Mouse (Mus musculus): ENCODE measurements around the gene Lhfp.
A peak's percentile ranks its signal among the peaks of the same experiment; 100 is the strongest.

Gene Lhfp

GRCm38 (mm10) chr3:53042240-53042567 lies 876 bp downstream of the Lhfp start:
- peak in 1 of 2 experiments; percentile 44 for DNase-seq

- peak in 1 of 2 experiments; percentile 15 for DNase-seq
These were observed 2.0 kb downstream of the Lhfp start for GRCm38 (mm10) chr3:53043206-53043780.

GRCm38 (mm10) chr3:53044238-53044637 lies 2.9 kb downstream of the Lhfp start:
- peak; percentile 59 to 66 for DNase-seq

GRCm38 (mm10) chr3:53044682-53045299 lies 3.5 kb downstream of the Lhfp start:
- DNase-seq: peak in 1 of 2 experiments; percentile 19

- no peak for DNase-seq
These were observed 4.4 kb downstream of the Lhfp start for GRCm38 (mm10) chr3:53045697-53046096.

- DNase-seq: no peak
These were observed 5.0 kb downstream of the Lhfp start for GRCm38 (mm10) chr3:53046371-53046770.

GRCm38 (mm10) chr3:53052385-53052784 lies 11.1 kb downstream of the Lhfp start:
- no peak for DNase-seq

GRCm38 (mm10) chr3:53056430-53056829 lies 15.1 kb downstream of the Lhfp start:
- DNase-seq: no peak

GRCm38 (mm10) chr3:53059959-53060358 lies 18.6 kb downstream of the Lhfp start:
- peak in 1 of 2 experiments; percentile 21 for DNase-seq

GRCm38 (mm10) chr3:53063423-53064147 lies 22.3 kb downstream of the Lhfp start:
- no peak for DNase-seq

- no peak for DNase-seq
These were observed 24.2 kb downstream of the Lhfp start for GRCm38 (mm10) chr3:53065267-53066094.

GRCm38 (mm10) chr3:53066095-53066372 lies 24.7 kb downstream of the Lhfp start:
- no peak for DNase-seq

- DNase-seq: no peak
These were observed 27.1 kb downstream of the Lhfp start for GRCm38 (mm10) chr3:53068399-53068798.

- DNase-seq: no peak
These were observed 32.9 kb downstream of the Lhfp start for GRCm38 (mm10) chr3:53074264-53074663.

GRCm38 (mm10) chr3:53074761-53075160 lies 33.4 kb downstream of the Lhfp start:
- DNase-seq: no peak

GRCm38 (mm10) chr3:53080286-53080685 lies 39.0 kb downstream of the Lhfp start:
- no peak for DNase-seq

- DNase-seq: no peak
These were observed 39.4 kb downstream of the Lhfp start for GRCm38 (mm10) chr3:53080710-53081109.

- DNase-seq: no peak
These were observed 42.4 kb downstream of the Lhfp start for GRCm38 (mm10) chr3:53083717-53084116.

GRCm38 (mm10) chr3:53084806-53085205 lies 43.5 kb downstream of the Lhfp start:
- DNase-seq: no peak

GRCm38 (mm10) chr3:53086481-53087155 lies 45.3 kb downstream of the Lhfp start:
- DNase-seq: no peak

GRCm38 (mm10) chr3:53087156-53087805 lies 46.0 kb downstream of the Lhfp start:
- DNase-seq: no peak

GRCm38 (mm10) chr3:53089921-53090320 lies 48.6 kb downstream of the Lhfp start:
- DNase-seq: no peak
